Mouse (Mus musculus): ENCODE measurements around the gene Zfp574. TPM values are rescaled to one million over a fixed set of nuclear protein-coding genes. Genes with fewer than 3 reads are reported as not detected.
A peak's percentile ranks its signal among the peaks of the same experiment; 100 is the strongest.

The Zfp574 gene
- total RNA-seq, 1 experiment from 2014 or later = 18.8 TPM

DNA sequence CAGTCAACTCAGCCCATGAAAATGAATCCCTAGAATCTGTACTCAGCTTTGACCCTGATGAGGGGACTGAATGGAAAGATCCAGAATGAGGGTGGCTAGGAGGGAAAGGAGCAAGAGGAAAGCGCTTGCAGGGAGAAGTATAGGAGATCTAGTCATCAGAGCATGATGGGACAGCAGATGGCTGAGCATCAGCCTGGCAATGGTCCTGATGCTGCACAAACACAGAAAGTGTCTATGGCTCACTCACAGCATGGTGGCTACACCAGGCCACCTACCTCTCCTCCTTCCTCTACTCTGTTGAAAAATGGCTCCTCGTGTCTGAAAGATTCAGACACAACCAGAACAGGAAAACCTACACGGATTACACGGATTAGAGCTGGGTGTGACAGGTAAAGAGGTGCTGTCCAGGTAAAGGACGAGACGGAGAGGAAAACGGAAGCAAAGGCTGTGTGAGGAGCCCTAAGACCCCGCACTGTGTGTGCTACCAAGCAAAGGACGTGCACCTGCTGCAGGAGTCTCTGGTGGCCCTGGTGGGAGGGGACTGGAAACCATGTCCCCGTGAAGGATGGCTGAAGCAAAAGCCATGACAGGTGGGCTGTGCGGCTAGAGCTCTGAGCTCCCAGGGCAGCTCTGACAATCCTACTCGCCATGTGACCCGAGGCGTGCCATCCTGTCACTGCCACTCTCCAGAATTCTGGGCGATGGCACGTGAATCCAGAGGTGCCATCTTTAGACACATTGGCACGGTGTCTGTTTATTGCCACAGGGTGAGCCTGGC is 40.0 kb downstream of the Zfp574 start:
- DNase-seq = no peak

DNA sequence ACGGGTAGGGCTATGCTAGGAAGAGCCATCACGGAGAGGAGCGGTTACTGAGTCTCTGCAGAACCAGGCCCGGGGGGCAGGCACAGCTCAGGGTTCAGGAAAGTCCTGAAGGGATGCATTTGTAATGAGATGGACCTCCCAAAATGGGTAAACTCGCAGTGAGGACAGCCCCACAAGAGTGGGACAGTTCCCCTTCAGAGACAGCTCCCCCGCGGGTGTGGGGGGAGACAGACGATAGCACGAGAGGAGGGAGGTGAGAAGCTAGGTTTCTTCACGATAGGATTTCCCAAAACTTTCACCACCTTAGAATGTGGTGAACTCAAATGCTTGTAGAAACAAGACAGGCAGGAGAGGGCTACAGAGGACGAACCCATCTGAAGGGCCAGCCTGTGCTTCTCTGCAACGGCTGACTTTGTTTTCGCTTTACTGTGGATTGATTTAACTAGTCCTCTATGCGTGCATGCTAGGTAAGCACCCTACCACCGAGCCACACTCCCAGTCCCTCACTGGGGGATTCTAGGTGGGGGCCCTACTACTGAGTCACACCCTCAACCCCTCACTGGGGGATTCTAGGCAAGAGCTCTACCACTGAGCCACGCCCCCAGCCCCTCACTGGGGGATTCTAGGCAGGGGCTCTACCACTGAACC is 40.7 kb downstream of the Zfp574 start:
- DNase-seq = no peak

DNA sequence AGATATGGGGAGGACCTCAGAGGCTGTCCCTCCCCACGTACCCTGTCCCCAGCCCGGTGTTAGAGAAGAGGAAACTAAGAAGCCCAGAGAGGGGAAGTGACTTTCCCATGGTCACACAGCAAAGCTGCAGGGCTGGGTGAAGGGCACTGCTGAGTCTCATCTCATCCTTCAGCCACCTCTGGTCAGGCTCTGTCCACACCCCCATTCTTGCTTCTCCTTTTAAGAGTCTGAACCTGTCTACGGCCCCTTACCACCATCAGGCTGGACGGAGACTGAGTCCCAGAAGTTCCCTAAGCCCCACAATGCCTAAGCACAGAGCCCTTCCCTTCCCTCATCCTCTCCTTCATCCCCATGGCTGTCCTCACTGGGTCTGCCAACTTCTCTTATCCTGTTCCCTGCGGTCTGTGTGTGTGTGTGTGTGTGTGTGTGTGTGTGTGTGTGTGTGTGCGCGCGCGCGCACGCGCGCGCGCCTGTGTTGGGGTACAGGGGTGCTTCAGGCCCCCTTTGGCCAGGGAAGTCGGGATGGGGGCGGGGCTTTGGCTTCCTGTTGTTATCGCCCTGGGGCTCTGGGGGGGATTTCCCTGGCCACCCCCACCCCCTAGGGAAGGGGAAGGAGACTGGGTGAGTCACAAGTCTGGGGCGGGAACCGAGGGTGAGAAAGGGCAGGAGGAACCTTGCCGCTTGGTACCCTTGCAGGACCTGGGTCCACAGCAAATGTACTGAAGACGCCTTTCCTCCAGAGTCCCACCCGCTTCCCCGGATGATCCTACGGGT is 47.9 kb downstream of the Zfp574 start:
- DNase-seq = peak; percentile 58

DNA sequence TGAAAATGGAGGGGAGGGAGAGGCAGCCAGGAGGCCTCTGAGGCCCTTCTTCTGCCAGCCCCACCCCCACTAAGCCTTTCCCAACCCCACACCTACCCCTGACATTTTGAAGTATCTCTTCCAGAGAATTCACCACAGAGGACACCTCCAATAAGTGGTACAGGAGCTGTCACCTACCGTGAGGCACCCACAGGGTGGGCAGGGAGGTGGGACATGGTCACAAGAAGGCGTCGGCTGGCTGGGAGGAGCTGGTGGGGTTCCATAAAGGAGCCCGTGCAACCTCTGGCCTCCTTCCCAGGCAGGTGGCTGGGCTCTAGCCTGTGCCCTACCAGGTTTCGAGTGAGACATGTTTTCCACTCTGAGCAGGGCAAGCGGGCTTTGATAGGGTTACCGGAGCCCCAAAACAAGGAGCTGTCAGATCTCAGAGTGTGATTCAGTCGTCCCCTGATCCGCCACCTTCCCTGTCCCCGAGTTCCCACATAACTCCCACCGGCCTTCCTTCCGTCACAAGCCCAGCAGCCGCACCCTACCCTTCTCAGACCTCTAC is 48.9 kb downstream of the Zfp574 start:
- no peak for DNase-seq

DNA sequence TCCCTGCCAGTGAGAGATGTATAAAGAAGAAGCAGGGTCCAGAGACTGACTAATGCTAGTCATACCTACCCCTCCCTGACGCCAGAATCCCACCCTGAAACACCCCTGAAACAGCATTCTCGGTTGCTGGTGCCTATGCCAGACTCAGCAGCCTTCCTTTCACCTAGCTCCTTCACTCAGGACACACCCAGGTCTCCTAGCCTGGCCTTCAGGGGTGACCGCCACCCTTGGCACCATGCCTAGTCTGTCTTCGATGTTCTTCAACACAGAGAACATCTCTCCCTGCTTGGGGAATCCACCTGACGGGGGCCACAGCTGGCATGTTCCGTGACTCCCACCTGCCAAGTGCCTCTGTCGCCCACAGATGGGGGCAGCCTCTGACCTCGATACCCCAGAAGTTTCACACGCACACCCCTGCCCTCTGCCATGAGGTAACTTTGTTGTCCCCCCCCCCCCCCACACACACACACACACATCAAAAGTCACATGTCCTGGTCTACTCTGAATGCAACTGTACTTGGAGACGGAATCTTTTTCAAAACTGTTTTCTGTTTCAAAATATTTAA is 53.4 kb downstream of the Zfp574 start:
- DNase-seq = no peak

DNA sequence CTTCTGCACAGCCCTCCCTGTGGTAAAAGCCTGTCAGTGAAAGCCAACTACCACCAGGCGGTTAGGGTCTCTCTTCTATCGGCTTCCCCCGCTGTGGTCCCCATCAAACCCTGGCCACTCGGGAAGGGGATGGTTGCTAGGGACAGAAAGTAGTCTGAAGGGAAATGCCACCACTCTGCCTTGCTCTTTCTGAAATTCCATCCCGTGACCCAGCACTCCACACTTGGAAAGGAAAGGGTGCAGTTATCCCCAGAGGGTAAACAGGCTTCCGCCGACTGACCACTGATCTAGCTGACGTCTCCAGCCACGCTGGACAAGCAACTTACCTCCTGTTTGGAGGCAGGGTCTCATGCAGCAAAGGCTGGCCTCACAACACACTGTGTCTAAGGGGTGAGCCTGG is 55.6 kb downstream of the Zfp574 start:
- no peak for DNase-seq

DNA sequence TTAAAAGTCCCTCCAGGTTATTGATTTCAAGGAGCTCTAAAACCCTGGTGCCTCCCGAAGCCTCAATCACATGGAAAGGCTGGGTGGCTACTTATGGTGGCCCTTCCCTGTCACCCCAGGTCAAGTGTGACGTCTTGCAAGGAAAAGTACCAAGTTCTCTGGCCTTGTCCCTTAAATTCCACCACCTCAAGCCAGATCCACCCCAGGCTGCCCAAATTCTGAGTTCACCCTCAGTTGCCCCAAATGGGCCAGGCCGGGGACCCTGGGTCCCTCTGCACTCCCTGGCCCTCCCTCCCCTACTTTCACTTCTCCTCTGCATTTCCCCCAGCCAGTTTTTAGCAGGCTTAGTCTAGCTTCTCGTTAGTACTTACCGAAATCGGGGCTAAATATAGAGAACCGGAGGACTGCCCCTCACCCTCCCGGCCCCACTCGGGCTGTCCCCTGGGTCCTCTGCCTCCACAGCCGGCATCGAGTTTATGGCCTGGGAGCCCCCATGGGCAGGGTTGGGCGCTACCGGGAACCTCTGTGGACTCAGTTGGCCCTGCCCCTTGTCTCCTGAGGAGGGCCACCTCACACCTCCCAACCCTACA is 57.1 kb downstream of the Zfp574 start:
- no peak for DNase-seq

DNA sequence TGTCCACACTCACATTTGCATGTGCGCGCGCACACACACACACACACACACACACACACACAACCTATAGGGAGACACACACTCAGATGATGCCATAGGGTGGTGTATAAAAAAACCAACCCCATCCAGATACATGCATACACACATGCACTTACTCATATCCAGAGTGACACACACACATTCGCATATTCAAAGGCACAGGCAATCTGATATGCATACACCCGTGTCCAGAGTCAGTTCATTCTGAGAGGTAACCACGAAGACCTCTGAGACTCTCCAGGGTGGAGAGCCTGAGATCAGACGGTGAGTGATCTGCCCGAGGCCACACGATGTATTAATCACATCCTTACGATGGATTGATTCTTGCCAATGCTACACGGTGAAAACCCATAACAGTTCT is 58.2 kb downstream of the Zfp574 start:
- no peak for DNase-seq

DNA sequence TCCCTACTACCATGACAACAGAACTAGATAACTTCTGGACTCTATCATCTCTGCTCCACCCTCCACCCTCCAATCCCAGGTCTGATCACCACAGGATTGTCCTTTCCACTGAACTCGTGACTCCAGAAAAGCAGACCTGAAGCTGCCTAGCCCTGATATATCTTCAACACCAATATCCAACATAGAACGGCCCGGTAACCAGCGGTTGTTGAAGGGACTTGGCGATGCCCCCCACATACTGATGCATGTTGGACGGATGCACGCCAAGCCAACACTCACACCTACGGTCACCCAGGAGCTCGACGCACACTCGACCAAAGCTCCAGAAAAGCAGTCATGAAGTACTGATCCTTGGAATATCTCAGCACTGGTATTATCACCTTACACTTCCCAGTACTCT is 58.9 kb downstream of the Zfp574 start:
- DNase-seq = no peak

DNA sequence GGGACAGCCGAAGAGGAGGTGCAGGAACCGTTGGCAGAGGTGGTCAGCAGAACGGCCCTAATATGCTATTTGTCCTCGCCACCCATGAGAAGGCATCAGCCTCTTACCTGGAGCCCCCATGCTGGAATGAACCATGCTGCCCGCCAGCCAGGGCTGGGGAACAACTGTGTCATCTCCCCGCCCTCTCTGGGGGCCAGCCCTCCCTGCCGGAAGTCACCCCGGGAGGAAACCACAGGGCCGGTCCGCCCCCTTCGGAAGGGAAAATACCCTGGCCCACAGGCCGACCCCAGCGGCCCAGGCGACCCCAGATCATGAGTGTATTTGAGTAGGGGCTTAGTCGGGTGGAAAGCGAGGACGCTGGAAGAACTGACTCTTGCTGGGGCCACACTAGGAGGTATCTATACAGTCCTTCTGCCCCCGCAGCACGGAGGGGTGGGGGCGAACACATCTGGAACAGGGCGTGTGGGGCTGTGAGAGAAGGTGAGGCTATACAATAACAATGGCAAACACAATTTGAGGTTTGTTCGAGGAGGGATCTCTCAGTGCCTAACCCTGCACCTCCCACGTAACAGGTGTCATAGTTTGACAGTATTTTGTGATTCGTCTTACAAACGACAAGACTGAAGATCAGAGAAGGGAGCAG is 60.1 kb downstream of the Zfp574 start:
- DNase-seq = peak; percentile 40

Small RNA genes lying within 50 kb of the gene (microRNA-seq; reads per million reads assigned to microRNA genes)
- gene Mir6537 = 0 reads per million in 2 experiments

Other genes with a start within 250 kb of the Zfp574 start
- gene Gm9844, start 210.4 kb upstream of the Zfp574 start, total RNA-seq (2021) = 1.4 TPM in 1 of 2 replicates, not detected in the other
- not detected in 2 replicates for gene Lypd4, start 202.6 kb upstream of the Zfp574 start, total RNA-seq (2021)
- gene Dmrtc2, start 202.5 kb upstream of the Zfp574 start, total RNA-seq (2021) = not detected in 2 replicates
- 750 and 933 TPM in 2 replicates for gene Rps19, start 188.2 kb upstream of the Zfp574 start, total RNA-seq (2021)
- gene Cd79a, start 175.2 kb upstream of the Zfp574 start, total RNA-seq (2021) = 6.0 and 35.0 TPM in 2 replicates
- 94.9 and 164 TPM in 2 replicates for gene Arhgef1, start 169.7 kb upstream of the Zfp574 start, total RNA-seq (2021)
- not detected in 2 replicates for gene Gm4881, start 128.1 kb upstream of the Zfp574 start, total RNA-seq (2021)
- 212 and 238 TPM in 2 replicates for gene Rabac1, start 99.8 kb upstream of the Zfp574 start, total RNA-seq (2021)
- gene Atp1a3, start 66.6 kb upstream of the Zfp574 start, total RNA-seq (2021) = 35.6 and 39.8 TPM in 2 replicates
- gene Grik5, start 221 bp upstream of the Zfp574 start, total RNA-seq (2021) = 18.6 and 21.3 TPM in 2 replicates
- 0.96 and 5.1 TPM in 2 replicates for gene Pou2f2, start 107.2 kb downstream of the Zfp574 start, total RNA-seq (2021)
- gene Dedd2, start 148.0 kb downstream of the Zfp574 start, total RNA-seq (2021) = 17.4 and 17.9 TPM in 2 replicates
- gene Zfp526, start 148.9 kb downstream of the Zfp574 start, total RNA-seq (2021) = 9.0 and 11.6 TPM in 2 replicates
- gene Gsk3a, start 165.3 kb downstream of the Zfp574 start, total RNA-seq (2021) = 96.8 and 104 TPM in 2 replicates
- gene Erf, start 178.2 kb downstream of the Zfp574 start, total RNA-seq (2021) = 29.7 and 34.4 TPM in 2 replicates
- gene Cic, start 195.1 kb downstream of the Zfp574 start, total RNA-seq (2021) = 115 and 127 TPM in 2 replicates
- 31.5 and 33.7 TPM in 2 replicates for gene Pafah1b3, start 225.4 kb downstream of the Zfp574 start, total RNA-seq (2021)
- not detected in 2 replicates for gene Prr19, start 228.8 kb downstream of the Zfp574 start, total RNA-seq (2021)
- 1.4 and 3.2 TPM in 2 replicates for gene Tmem145, start 233.5 kb downstream of the Zfp574 start, total RNA-seq (2021)
- 39.1 and 39.7 TPM in 2 replicates for gene Megf8, start 244.6 kb downstream of the Zfp574 start, total RNA-seq (2021)